Mouse (Mus musculus): ENCODE data around the gene Kcnj4.

GRCm38 (mm10) chr15:79527991-79528639 is 23.1 kb upstream of the Kcnj4 start:
- TF ChIP-seq CTCF (conservative IDR thresholded peaks at IDR 0.05; ENCODE audit: low read length) (no peak), NANOG (IDR thresholded peaks at IDR 0.05; ENCODE audit: borderline replicate concordance, low read length) (no peak)
